Mouse (Mus musculus): ENCODE data around the gene Olfr686. TPM values are rescaled to one million over a fixed set of nuclear protein-coding genes. Genes with fewer than 3 reads are reported as not detected.

Olfr686 gene
- total RNA-seq (2023): not detected

GRCm38 (mm10) chr7:105207385-105207784 is at the start of gene Olfr686:
TSS of gene Olfr686 (minus strand) at chr7:105207485.

GRCm38 (mm10) chr7:105185912-105186311 is 21.4 kb downstream of the Olfr686 start, which contains the start of gene Olfr685:
TSS of gene Olfr685 (minus strand) at chr7:105186012.

GRCm38 (mm10) chr7:105163553-105163952 is 43.7 kb downstream of the Olfr686 start, which contains the start of gene Olfr684:
TSS of gene Olfr684 (minus strand) at chr7:105163653.

Other genes with a start within 250 kb of the Olfr686 start
- not detected for gene Olfr670, start 244.9 kb downstream of the Olfr686 start, total RNA-seq (2023)
- not detected for gene Olfr671, start 228.4 kb downstream of the Olfr686 start, total RNA-seq (2023)
- gene Olfr672, start 205.5 kb downstream of the Olfr686 start, total RNA-seq (2023): not detected
- not detected for gene Olfr675, start 179.0 kb downstream of the Olfr686 start, total RNA-seq (2023)
- not detected for gene Olfr676, start 174.8 kb downstream of the Olfr686 start, total RNA-seq (2023)
- not detected for gene Olfr677, start 156.1 kb downstream of the Olfr686 start, total RNA-seq (2023)
- gene Olfr678, start 143.0 kb downstream of the Olfr686 start, total RNA-seq (2023): not detected
- not detected for gene Olfr679, start 126.3 kb downstream of the Olfr686 start, total RNA-seq (2023)
- gene Olfr680-ps1, start 114.7 kb downstream of the Olfr686 start, total RNA-seq (2023): not detected
- gene Olfr681, start 90.6 kb downstream of the Olfr686 start, total RNA-seq (2023): not detected
- not detected for gene Olfr683, start 60.5 kb downstream of the Olfr686 start, total RNA-seq (2023)
- gene Olfr684, start 43.8 kb downstream of the Olfr686 start, total RNA-seq (2023): not detected
- gene Olfr685, start 21.5 kb downstream of the Olfr686 start, total RNA-seq (2023): not detected
- gene Olfr688, start 80.6 kb upstream of the Olfr686 start, total RNA-seq (2023): not detected
- gene Olfr689, start 103.7 kb upstream of the Olfr686 start, total RNA-seq (2023): not detected
- not detected for gene Olfr690, start 126.6 kb upstream of the Olfr686 start, total RNA-seq (2023)
- not detected for gene Olfr691, start 134.8 kb upstream of the Olfr686 start, total RNA-seq (2023)
- gene Olfr692, start 160.7 kb upstream of the Olfr686 start, total RNA-seq (2023): not detected
- not detected for gene Gm5901, start 167.6 kb upstream of the Olfr686 start, total RNA-seq (2023)
- gene Fam160a2, start 192.6 kb upstream of the Olfr686 start, total RNA-seq (2023): 39.0 TPM
- gene Cnga4, start 197.1 kb upstream of the Olfr686 start, total RNA-seq (2023): not detected
- not detected for gene Cckbr, start 218.2 kb upstream of the Olfr686 start, total RNA-seq (2023)